Mouse (Mus musculus): ENCODE measurements at regions not wholly inside any gene's neighbourhood (a gene's known extent, or its start where the extent isn't known, plus 50 kb on each side); places are given as distances from the start of the nearest gene placed in this dataset.

- ATAC-seq (ENCODE audit: low TSS enrichment), result no peak
These were observed 374.0 kb upstream of the Trib2 start for GRCm38 (mm10) chr12:16190706-16191105.

DNA sequence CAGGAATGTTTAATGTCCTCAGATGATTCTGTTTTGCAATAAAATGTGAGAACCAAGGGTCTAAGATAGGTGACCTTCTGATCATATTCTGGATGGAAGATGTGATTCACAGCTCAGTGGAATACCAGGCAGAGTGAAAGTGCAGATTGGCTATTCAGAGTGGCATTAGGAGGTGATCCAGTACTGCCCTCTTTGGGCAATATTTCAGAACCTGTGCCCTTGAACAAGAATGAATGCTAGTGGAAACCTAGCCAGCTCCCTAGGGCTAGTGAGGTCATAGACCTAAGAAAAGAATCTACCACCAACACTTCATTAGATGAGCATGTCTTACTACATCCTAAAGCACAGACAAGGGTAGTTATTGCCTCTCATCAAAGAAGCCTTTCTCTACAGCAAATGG lies 372.7 kb upstream of the Trib2 start:
- ATAC-seq (ENCODE audit: low TSS enrichment), result no peak

DNA sequence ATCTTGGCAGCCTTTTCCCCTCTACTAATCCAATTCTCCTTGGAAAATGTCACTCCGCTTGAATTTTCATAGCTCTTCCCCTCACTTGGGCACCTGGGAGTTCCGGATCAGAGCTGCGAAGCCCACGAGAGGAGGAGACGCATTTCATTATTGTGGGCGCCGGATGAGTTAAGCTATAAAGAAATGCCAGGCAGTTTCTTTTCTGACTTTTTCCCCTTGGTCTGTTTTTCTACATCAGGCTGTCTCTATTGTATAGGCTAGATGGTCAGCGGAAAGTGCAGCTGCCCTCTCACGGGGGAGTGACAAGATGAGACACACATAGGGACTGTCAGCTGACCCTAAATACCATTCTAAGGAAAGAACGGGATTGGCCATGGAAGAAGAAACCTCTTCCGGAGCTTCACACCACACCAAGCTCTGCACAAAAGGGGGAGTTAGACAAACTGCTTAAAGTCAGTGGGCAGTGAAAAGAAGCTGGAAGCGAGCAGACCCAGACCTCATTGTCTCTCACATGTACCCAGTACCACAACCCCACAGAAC lies 369.3 kb upstream of the Trib2 start:
- ATAC-seq (ENCODE audit: low TSS enrichment), result no peak

GRCm38 (mm10) chr12:16185431-16185923 lies 368.8 kb upstream of the Trib2 start:
- ATAC-seq (ENCODE audit: low TSS enrichment), result no peak

- no peak for ATAC-seq (ENCODE audit: low TSS enrichment)
These were observed 366.3 kb upstream of the Trib2 start for GRCm38 (mm10) chr12:16183055-16183454.

DNA sequence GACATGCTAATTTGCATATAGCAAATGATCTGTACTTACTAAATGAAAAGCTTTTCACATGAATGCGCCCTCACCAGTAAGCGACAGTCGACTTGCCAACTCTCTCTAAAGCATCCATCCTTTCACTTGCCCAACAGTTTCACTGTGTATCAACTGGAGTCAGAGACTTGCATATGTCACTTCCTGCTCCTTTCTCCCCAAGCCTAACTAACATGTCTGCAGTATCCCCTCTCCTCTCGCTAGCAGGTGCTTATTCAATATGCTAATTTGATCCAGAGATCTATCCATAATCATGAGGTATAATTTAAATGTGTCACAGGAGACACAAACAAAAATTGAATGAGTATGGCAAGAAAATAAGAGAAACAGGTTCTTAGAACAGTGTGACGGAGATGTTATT lies 364.9 kb upstream of the Trib2 start:
- ATAC-seq (ENCODE audit: low TSS enrichment), result peak; percentile 64; the same call in 1 of the 2 replicates

DNA sequence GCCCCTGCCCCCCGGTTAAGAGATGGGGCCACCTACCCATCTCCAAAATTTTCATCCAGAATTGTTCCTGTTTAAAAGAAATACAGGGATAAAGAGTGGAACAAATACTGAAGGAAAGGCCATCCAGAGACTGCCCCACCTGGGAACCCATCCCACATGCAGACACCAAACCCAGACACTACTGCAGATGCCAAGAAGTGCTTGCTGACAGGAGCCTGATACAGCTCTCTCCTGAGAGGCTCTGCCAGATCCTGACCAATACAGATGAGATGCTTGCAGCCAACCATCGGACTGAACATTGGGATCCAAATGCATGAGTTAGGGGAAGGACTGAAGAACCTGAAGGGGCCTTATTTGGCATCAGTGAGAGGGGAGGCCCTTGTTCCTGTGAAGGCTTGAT lies 363.2 kb upstream of the Trib2 start:
- ATAC-seq (ENCODE audit: low TSS enrichment), result no peak

GRCm38 (mm10) chr12:16176326-16176725 lies 359.6 kb upstream of the Trib2 start:
- no peak for ATAC-seq (ENCODE audit: low TSS enrichment)

DNA sequence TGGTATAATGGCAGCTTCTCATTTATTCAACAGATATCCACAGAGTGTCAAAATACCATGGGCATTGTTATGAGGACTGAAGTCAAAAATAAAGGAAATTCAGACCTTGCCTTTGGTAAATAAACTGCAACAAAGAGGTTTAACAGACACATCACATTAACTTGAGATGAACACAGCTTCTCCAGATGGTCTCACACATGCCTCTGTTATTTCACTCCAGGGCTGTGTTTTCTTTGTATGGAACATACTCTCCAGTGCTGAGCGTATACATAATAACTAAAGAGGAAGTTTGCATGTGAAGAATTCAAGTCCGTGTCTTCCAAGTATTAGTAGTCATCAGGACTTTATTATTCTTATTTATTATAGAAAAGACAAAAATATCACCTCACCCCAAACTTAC lies 355.5 kb upstream of the Trib2 start:
- no peak for ATAC-seq (ENCODE audit: low TSS enrichment)

DNA sequence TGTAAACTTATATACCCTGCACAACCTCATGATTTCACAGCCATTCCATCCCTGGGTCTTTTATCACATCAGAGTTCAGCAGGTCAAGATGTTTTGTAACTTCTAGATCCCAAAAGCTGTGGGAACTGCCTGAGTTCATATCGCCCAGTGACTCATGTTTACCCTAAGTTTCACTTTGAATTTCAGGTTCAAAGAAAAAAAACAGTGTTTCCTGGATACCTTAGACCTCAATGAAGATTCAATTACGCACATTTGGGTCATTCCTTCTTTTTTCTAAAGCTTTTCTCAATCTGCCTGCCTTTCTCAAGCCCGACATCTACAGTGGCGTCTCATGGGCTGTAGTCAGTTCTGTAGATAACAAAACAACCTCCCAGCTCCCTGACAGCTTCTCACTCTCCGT lies 354.9 kb upstream of the Trib2 start:
- no peak for ATAC-seq (ENCODE audit: low TSS enrichment)

DNA sequence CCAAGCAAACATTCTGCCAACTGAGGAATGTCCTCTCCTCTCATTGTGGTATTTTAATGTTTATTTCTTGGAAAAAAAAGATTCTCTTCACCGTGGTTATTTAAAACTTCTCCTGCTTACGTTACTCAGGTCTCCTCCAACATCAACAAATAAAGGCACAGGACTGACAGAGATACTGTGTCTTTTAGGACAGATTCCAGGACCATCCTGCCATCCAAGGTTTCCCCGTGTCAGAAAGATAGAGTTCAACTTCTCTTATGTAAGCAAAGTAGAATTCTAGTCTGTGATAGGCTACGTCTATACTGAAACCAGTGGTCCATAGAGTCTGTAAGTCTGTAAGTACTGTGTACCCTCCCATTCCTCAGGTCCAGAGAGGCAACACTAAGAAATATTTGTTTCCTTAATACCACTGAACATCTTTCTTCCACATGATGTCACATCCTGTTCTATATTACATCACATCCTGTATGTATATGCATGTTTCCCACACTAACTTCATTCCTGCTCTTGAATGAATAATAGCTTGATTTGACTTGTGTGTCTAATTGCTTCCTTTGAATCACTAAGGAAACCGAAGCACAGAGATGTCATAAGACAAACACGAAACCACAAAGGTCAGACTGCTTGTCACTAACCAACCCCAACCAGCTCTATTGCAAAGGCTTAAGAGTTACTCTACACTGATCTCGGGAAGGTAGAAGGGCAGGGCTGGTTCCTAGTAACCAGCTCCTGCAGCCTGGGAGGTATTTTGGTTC lies 353.2 kb upstream of the Trib2 start:
- ATAC-seq (ENCODE audit: low TSS enrichment), result no peak

DNA sequence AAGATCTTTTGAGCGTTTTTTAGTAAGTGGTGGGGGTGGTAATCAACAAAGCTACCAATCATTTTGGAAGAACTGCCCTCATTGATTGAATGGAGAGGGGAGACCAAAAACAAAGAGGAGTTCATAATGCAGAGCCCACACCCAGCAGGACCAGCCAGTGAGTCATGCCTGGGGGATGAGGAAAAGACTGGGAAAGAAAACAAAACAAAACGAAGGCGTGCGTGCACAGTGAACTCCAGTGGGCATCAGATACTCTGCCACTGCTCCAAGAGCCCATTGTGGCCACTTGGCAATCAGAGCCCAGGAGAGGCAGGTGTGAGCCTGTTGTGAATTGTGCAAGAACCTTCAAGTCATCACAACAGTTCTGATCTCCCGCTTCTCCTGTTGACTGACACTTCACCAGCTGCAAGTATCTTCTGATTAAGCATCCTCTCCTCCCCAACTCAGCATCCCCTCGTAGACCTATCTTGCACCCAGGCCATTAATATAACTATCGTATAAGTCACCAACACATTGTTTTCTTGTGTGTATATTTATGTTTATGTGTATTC lies 351.1 kb upstream of the Trib2 start:
- no peak for ATAC-seq (ENCODE audit: low TSS enrichment)

- no peak for ATAC-seq (ENCODE audit: low TSS enrichment)
These were observed 348.4 kb upstream of the Trib2 start for GRCm38 (mm10) chr12:16165126-16165525.

GRCm38 (mm10) chr12:16161947-16162346 lies 345.2 kb upstream of the Trib2 start:
- no peak for ATAC-seq (ENCODE audit: low TSS enrichment)

DNA sequence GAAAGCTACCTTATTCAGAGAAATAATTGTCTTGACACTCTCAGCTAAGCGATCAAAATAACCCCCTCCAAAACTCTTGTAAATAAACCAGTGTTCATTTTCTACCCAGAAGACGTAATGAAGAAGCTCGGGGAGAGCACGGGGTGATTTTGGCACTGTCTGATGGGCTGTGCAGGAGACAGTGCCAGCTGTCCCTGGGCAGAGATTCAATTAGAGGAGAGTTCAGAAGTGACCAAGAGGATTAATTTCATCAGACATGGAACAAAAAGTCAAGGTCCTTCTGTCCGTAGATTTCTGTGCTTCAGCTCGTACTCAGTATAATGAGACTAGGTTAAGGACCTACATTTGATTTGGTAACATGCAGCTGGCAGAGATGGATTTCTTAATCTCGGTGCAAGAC lies 341.2 kb upstream of the Trib2 start:
- no peak for ATAC-seq (ENCODE audit: low TSS enrichment)

GRCm38 (mm10) chr12:16155791-16156558 lies 339.3 kb upstream of the Trib2 start:
- ATAC-seq (ENCODE audit: low TSS enrichment), result peak; percentile 63

DNA sequence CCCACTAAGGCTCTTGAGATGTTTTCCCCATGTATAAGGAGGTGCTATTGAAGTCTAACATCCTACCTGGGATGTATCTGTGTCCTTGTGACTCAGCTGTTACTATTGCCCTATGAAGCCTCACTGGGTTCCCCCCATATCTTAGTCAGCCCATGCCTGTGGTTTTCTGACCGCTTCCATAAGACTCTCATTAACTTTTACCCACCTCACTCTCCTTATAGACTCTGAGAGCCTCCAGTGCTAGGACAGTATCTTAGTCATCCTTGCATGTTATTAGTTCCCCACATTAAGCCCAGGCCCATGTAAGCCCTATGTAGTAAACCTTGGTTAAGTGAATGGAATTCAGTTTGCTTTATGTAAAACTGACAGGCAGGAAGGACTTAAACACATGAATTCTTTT lies 337.5 kb upstream of the Trib2 start:
- no peak for ATAC-seq (ENCODE audit: low TSS enrichment)

GRCm38 (mm10) chr12:16152108-16152507 lies 335.4 kb upstream of the Trib2 start:
- no peak for ATAC-seq (ENCODE audit: low TSS enrichment)

DNA sequence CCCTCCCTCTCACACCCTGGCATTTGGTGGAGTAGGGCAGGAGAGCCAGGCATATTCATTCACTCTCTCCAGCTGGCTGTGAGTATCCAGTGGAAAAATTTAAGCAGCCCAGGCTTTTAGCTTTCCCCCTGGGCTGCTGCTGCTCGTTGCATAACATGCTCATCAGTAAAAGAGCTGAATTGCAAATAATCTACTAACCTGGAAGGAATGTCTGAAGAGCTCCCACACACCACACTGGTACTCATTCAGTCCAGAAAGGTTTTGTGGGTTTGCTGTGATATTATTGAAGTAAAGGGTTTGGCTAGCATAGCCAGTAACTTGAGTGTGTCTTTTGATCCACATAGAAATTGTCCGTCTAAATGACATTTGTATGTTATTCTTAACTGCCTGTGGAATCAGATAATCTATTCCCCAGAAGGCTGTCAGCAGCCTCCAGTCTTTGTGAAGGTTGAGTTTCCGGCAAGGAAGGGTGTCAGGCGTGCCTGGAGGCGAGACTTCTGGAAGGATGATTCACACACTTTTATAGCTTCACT lies 334.5 kb upstream of the Trib2 start:
- ATAC-seq (ENCODE audit: low TSS enrichment), result peak; percentile 88

DNA sequence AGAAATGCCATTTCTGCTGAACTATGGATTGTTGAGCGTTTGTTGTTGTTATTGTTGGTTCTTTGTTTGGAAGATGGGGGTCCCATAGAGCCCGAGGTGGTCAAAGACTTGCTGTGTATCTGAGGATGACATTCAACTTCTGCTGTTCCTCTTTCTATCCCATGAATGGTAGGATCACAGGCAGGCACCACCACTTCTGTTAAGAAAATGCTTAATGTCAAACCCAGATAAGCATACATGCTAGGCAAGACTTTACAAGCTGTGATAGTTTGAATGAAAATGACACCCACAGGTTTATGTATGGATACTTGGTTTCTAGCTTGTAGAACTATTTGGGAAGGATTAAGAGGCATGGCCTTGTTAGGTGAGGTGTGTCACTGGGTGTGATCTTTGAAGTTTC lies 330.2 kb upstream of the Trib2 start:
- ATAC-seq (ENCODE audit: low TSS enrichment), result no peak

GRCm38 (mm10) chr12:16145621-16146020 lies 328.9 kb upstream of the Trib2 start:
- ATAC-seq (ENCODE audit: low TSS enrichment), result peak; percentile 98

DNA sequence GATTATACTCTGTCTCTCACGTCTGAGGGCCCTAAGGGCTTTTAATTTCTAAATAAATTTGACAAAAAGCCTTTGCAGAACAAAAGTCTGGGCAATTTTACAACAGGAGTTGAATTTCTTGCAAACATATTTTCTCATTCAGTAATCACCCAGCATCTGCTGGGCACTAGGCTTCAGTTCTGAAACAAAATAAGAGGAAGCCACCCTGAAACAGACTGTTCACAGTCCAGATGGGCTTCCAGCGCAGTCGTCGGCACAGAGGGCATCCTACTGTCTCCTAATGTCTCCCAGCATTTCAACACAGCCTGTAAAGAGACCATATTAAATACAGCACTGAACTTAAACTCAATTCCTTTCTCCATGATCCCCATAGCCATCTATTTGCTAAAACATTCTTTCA lies 324.5 kb upstream of the Trib2 start:
- no peak; the same call in 1 of the 2 replicates for ATAC-seq (ENCODE audit: low TSS enrichment)
